Mouse (Mus musculus) embryo, embryonic 11 days (tissue): ENCODE results near the gene Fntb.
A peak's percentile ranks its signal among the peaks of the same experiment; 100 is the strongest.

ENCODE experiments used
- DNase-seq: peaks from one replicate; pipeline ENCODE4 v3.0.0-alpha.2; 2015

Fntb gene

DNA sequence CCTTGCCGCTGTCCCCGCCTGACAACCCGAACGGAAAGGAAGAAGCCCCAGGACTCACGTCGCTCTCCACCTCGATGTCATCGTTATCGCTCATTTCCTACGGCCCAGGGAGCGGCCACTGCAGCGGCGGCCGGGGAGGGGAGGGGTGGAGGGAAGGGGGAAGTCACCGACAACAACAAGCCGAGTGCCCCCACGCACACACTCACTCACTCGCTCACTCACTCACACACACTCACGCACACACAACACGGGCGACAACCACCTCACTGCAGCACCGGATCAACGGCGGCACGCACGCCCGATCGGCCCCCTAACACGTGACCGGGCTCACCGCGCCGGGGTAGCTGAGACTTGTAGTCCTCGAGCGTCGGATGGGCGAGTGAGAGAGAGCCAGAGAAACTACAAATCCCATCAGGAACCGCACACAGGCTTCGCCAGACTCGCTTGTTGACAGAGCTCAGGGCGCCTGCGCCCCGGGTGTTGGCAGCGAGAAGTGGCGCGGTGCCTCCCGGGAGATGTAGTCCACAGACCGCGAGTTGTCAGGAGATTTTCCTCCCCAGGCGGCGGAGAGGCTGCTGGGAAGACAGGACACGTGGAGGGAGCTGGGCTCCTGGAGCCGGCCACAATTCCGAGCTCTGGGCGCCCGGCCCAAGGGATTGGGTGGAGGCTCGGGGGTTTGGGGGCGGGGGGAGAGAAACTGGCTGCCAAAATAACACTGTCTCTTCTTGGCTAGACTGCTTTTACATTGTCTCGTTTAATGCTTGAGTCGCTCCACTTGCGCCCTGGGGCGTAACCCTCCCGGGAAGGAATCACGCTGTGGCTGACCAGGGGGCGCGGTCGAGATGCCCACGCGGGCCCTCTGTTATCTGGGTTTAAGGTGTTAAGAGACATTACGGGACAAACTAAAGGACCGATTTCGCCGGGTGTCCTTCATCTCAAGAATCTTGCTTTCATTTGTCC, 196.8 kb downstream of the Fntb start, which contains the start of gene Max:
TSS of gene Max (minus strand) at position 270 of the 960 bp plus-strand sequence.
- DNase-seq: peak; percentile 100

DNA sequence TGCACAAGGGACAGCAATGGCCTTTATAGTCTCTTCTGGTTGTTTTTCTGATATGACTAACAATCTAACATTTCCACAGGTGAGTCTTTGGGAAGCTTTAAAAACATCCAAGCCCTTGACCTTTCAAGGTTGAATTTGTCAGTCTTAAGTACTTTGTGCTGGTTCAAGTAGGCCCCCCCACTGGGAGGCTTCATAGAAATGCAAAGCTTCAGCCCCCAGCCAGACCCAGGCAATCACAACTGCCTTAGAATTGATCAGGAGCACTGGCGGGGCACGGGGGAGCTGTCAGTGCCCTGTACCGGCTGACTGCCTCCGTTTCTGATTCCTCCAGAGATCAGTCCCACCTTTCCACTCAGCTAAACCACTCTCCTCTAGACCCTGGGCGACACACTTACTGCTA, 199.7 kb downstream of the Fntb start:
- no peak for DNase-seq

DNA sequence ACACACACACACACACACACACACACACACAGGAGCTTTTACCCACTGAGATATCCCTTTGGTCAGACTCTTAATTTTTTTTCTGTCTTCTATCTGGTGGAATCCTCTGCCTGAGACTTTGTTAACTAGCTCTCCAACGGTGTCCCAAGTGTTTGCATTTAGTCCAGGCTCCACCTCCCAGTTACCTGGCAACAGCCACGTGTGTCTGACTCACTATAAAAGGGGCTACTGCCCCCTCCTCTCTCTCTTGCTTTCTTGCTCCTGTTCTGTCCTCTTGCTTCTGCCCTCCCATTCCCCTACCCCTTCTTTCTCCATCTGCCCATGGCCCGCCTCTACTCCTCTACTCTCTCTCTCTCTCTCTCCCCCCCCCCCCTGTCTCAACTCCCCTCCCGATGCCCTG, 200.5 kb downstream of the Fntb start:
- peak; percentile 40 for DNase-seq
